In the genomic region with DNA sequence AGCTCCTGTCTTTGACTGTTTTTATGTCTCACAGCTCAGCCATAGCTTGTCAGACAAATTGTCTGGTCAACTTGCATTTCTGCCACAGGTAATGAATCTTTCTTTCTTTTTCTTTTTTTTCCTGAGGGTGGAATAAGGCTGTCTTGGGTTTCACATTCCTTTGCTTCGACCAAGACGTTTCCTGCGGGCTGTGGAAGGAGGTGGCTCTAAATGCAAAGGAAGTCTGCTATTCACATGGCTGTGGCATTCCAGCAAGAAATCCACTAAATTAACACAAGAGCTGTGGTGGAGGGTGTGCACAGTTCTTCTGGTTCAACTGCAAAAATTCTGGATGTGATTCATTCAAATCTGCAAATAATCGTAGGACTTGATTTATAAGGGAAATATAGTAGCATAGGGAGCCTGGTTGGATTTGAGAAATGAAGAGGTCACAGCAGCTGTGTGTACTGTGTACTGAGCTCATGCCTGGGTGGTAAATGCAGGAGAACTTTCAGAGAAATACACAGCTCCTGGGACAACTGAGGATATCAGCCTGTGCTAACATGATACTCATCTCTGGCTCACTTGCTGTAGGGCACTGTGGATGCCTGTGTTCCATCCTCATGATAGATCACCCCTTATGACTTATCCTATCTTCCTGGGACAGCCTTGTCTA, we compare ENCODE assay signal across 18 mouse cellular contexts.
DNase-seq lines count a peak whose midpoint lies in the region; ATAC-seq and TF ChIP-seq lines count a peak whose summit lies in the region.
"Had no signal": no experiment of that assay in that cellular context is flagged by ENCODE, and none has a peak within 500 bp of the region (broad histone marks: within the 10 kb centered on the region; RNA-seq: fewer than 3 reads in every experiment).

No protein-coding gene starts in this region.

- H3K9ac ChIP-seq in kidney, embryonic 15.5 days, result no peak overlapping the region
- H3K9ac ChIP-seq in embryonic facial prominence, embryonic 15.5 days, result no peak overlapping the region
- H3K9ac ChIP-seq in limb, embryonic 14.5 days (ENCODE audit: low read depth, low read length, severe bottlenecking), result no peak overlapping the region
- H3K9ac ChIP-seq: hindbrain, embryonic 12.5 days; intestine, embryonic 15.5 days; liver, embryonic 15.5 days; neural tube, embryonic 12.5 days had no signal

- TF ChIP-seq POLR2A in limb, embryonic 14.5 days (IDR thresholded peaks at IDR 0.05; ENCODE audit: borderline replicate concordance, extremely low read depth, insufficient read depth, insufficient read length), result no peak

- H3K4me3 ChIP-seq in kidney, embryonic 15.5 days (replicated peaks), result no peak overlapping the region
- H3K4me3 ChIP-seq in embryonic facial prominence, embryonic 15.5 days (replicated peaks), result no peak overlapping the region
- H3K4me3 ChIP-seq in limb, embryonic 14.5 days (replicated peaks; ENCODE audit: low read length), result no peak overlapping the region
- H3K4me3 ChIP-seq: hindbrain, embryonic 12.5 days; intestine, embryonic 15.5 days; liver, embryonic 15.5 days; megakaryocyte, embryonic 14.5 days; neural tube, embryonic 12.5 days had no signal

- no peaks in the 10 kb centered on the region for H3K9me3 ChIP-seq in kidney, embryonic 15.5 days (replicated peaks)
- no peaks in the 10 kb centered on the region for H3K9me3 ChIP-seq in embryonic facial prominence, embryonic 15.5 days (replicated peaks)
- H3K9me3 ChIP-seq in limb, embryonic 14.5 days (ENCODE audit: control insufficient read depth, low read length), result no peaks in the 10 kb centered on the region
- H3K9me3 ChIP-seq: hindbrain, embryonic 12.5 days; intestine, embryonic 15.5 days; liver, embryonic 15.5 days; neural tube, embryonic 12.5 days had no signal

- no peaks in the 10 kb centered on the region for H3K27me3 ChIP-seq in kidney, embryonic 15.5 days
- H3K27me3 ChIP-seq in embryonic facial prominence, embryonic 15.5 days, result no peaks in the 10 kb centered on the region
- no peaks in the 10 kb centered on the region for H3K27me3 ChIP-seq in limb, embryonic 14.5 days (ENCODE audit: control insufficient read depth, insufficient read depth, low read length)
- H3K27me3 ChIP-seq: hindbrain, embryonic 12.5 days; intestine, embryonic 15.5 days; liver, embryonic 15.5 days; megakaryocyte, embryonic 14.5 days; neural tube, embryonic 12.5 days had no signal

- no peaks in the 10 kb centered on the region for H3K4me1 ChIP-seq in kidney, embryonic 15.5 days
- H3K4me1 ChIP-seq in embryonic facial prominence, embryonic 15.5 days, result peaks cover 39% of the 10 kb centered on the region
- peaks cover 11% of the 10 kb centered on the region for H3K4me1 ChIP-seq in limb, embryonic 14.5 days (ENCODE audit: control insufficient read depth, insufficient read depth, low read length)
- H3K4me1 ChIP-seq: hindbrain, embryonic 12.5 days; intestine, embryonic 15.5 days; liver, embryonic 15.5 days; megakaryocyte, embryonic 14.5 days; neural tube, embryonic 12.5 days had no signal

- peak; percentile 83 for ATAC-seq in kidney, embryonic 15.5 days (replicated peaks; ENCODE audit: low FRiP score)
- ATAC-seq in embryonic facial prominence, embryonic 15.5 days (ENCODE audit: insufficient number of reproducible peaks, low FRiP score, low TSS enrichment, low read depth), result no peak
- ATAC-seq in limb, embryonic 14.5 days (ENCODE audit: low FRiP score, low read depth), result peak; percentile 45; the same call in 1 of the 2 replicates
- ATAC-seq: intestine, embryonic 15.5 days had no signal

- H3K4me2 ChIP-seq in kidney, embryonic 15.5 days, result no peak overlapping the region
- no peak overlapping the region for H3K4me2 ChIP-seq in embryonic facial prominence, embryonic 15.5 days (replicated peaks)
- no peak overlapping the region for H3K4me2 ChIP-seq in limb, embryonic 14.5 days (replicated peaks; ENCODE audit: low read depth, low read length, severe bottlenecking)
- H3K4me2 ChIP-seq: hindbrain, embryonic 12.5 days; intestine, embryonic 15.5 days; liver, embryonic 15.5 days; neural tube, embryonic 12.5 days had no signal

- DNase-seq in kidney, postnatal 14 days, result no peak
- DNase-seq in embryo, embryonic 11 days, result peak; percentile 36
- peak; percentile 35 for DNase-seq in limb, embryonic 14.5 days (ENCODE audit: low spot score)
- DNase-seq in thymus, postnatal 14 days, result no peak
- no peak for DNase-seq in left cerebral cortex, adult 9 months (ENCODE audit: low spot score in 2 of 2)
- no peak for DNase-seq in neural tube, embryonic 10.5 days (ENCODE audit: extremely low spot score, low spot score)
- DNase-seq: cerebellum, postnatal 36 days; gastrocnemius, postnatal 25 days; heart, postnatal 10 days; lung, postnatal 14 days; spleen, adult 18-20 months had no signal

- 13% methylated on average over 4 of the region's 4 CpGs for WGBS in kidney, embryonic 15.5 days
- WGBS in embryonic facial prominence, embryonic 15.5 days, result 9% methylated on average over 4 of the region's 4 CpGs
- 12% methylated on average over 4 of the region's 4 CpGs for WGBS in limb, embryonic 14.5 days

- H3K27ac ChIP-seq in kidney, embryonic 15.5 days, result peak overlapping the region; percentile 69
- H3K27ac ChIP-seq in embryonic facial prominence, embryonic 15.5 days (replicated peaks), result peak overlapping the region; percentile 18; the same call in 1 of the 2 replicates
- H3K27ac ChIP-seq in limb, embryonic 14.5 days (replicated peaks; ENCODE audit: low read depth, low read length), result peak overlapping the region; percentile 35; the same call in 1 of the 2 replicates
- H3K27ac ChIP-seq: hindbrain, embryonic 12.5 days; intestine, embryonic 15.5 days; liver, embryonic 15.5 days; neural tube, embryonic 12.5 days had no signal

- no peaks in the 10 kb centered on the region for H3K36me3 ChIP-seq in kidney, embryonic 15.5 days
- no peaks in the 10 kb centered on the region for H3K36me3 ChIP-seq in embryonic facial prominence, embryonic 15.5 days
- H3K36me3 ChIP-seq in limb, embryonic 14.5 days (ENCODE audit: control insufficient read depth, insufficient read depth, low read length), result no peaks in the 10 kb centered on the region
- H3K36me3 ChIP-seq: hindbrain, embryonic 12.5 days; intestine, embryonic 15.5 days; liver, embryonic 15.5 days; neural tube, embryonic 12.5 days had no signal

Comparison
In these comparisons a context has a peak if more than half of its experiments do, and no peak if none do; other contexts are left out.
1. H3K27ac ChIP-seq: peak in every context shown above with its lines; median percentile 69 in kidney, embryonic 15.5 days; 35 in limb, embryonic 14.5 days; 18 in embryonic facial prominence, embryonic 15.5 days.
2. DNase-seq: peak in embryo, embryonic 11 days (single experiment) and limb, embryonic 14.5 days (single experiment); none in kidney, postnatal 14 days (single experiment), thymus, postnatal 14 days (single experiment), left cerebral cortex, adult 9 months (0 of 2) and neural tube, embryonic 10.5 days (single experiment).